ENCODE assay signal across 9 mouse cellular contexts in genomic region chr9:111495561-111495960, GRCm38 (mm10). TPM values are rescaled to one million over a fixed set of nuclear protein-coding genes. Genes with fewer than 3 reads are reported as not detected.
DNase-seq lines count a peak whose midpoint lies in the region; ATAC-seq and TF ChIP-seq lines count a peak whose summit lies in the region.
"Had no signal": no experiment of that assay in that cellular context is flagged by ENCODE, and none has a peak within 500 bp of the region (broad histone marks: within the 10 kb centered on the region; RNA-seq: fewer than 3 reads in every experiment).

No protein-coding gene starts in this region.

- H3K36me3 ChIP-seq in heart, embryonic 10.5 days, result no peaks in the 10 kb centered on the region
- no peaks in the 10 kb centered on the region for H3K36me3 ChIP-seq in lung, postnatal 0 days (ENCODE audit: insufficient read depth, low read length)

- 0 out of 2 replicates have a peak, but pooled peaks cover 4% of the 10 kb centered on the region for H3K27me3 ChIP-seq in heart, embryonic 10.5 days (ENCODE audit: insufficient read depth, poor library complexity, severe bottlenecking)
- no peaks in the 10 kb centered on the region for H3K27me3 ChIP-seq in lung, postnatal 0 days (replicated peaks; ENCODE audit: insufficient read depth, low read length)

- H3K27ac ChIP-seq in cortical plate, adult 2 months (ENCODE audit: insufficient read depth, low read length), result no peak overlapping the region
- H3K27ac ChIP-seq in heart, embryonic 10.5 days, result no peak overlapping the region
- no peak overlapping the region for H3K27ac ChIP-seq in lung, postnatal 0 days (ENCODE audit: low read length)

- peak; percentile 96 for TF ChIP-seq CTCF in cortical plate, adult 2 months (IDR thresholded peaks at IDR 0.05; ENCODE audit: extremely low read depth, insufficient read depth, low read length)
- TF ChIP-seq CTCF in lung, postnatal 0 days (IDR thresholded peaks at IDR 0.05), result peak; percentile 89

- TF ChIP-seq POLR2A in cortical plate, adult 2 months (IDR thresholded peaks at IDR 0.05; ENCODE audit: extremely low read depth, insufficient read depth, low read length), result no peak

- H3K4me2 ChIP-seq in lung, postnatal 0 days (replicated peaks; ENCODE audit: low read depth, low read length), result no peak overlapping the region

- no peak overlapping the region for H3K9ac ChIP-seq in lung, postnatal 0 days (replicated peaks; ENCODE audit: low read depth)

- no peaks in the 10 kb centered on the region for H3K4me1 ChIP-seq in cortical plate, adult 2 months (ENCODE audit: control insufficient read depth, insufficient read depth, low read length)
- 0 out of 2 replicates have a peak, but pooled peaks cover 3% of the 10 kb centered on the region for H3K4me1 ChIP-seq in heart, embryonic 10.5 days
- no peaks in the 10 kb centered on the region for H3K4me1 ChIP-seq in lung, postnatal 0 days (ENCODE audit: insufficient read depth, low read depth, low read length)

- no peak overlapping the region for H3K4me3 ChIP-seq in cortical plate, adult 2 months (ENCODE audit: insufficient read depth, low read length)
- no peak overlapping the region for H3K4me3 ChIP-seq in heart, embryonic 10.5 days
- no peak overlapping the region for H3K4me3 ChIP-seq in lung, postnatal 0 days (ENCODE audit: low read depth, low read length)
- H3K4me3 ChIP-seq: erythroblast, embryonic 14.5 days had no signal

- H3K9me3 ChIP-seq in heart, embryonic 10.5 days, result no peaks in the 10 kb centered on the region
- H3K9me3 ChIP-seq in lung, postnatal 0 days (ENCODE audit: low read length), result no peaks in the 10 kb centered on the region

- peak; percentile 63 for DNase-seq in A20 (ENCODE audit: low read depth, low spot score)
- DNase-seq in adrenal gland, adult 18-20 months (ENCODE audit: low spot score in 2 of 2), result peak; percentile 68 to 69
- peak; percentile 85 for DNase-seq in heart, embryonic 10.5 days (ENCODE audit: low spot score)
- peak; percentile 37 to 87 for DNase-seq in kidney, postnatal 36 days
- peak; percentile 64 for DNase-seq in lung, postnatal 0 days (ENCODE audit: low spot score)
- DNase-seq in ovary, postnatal 36 days (ENCODE audit: low spot score), result peak; percentile 55
- peak; percentile 82 for DNase-seq in thymus, postnatal 4 days

- no peak for TF ChIP-seq EP300 in lung, postnatal 0 days (IDR thresholded peaks at IDR 0.05)

- no peak for ATAC-seq in lung, postnatal 0 days

- WGBS in heart, embryonic 10.5 days, result 2% methylated on average over 5 of the region's 5 CpGs
- 4% methylated on average over 5 of the region's 5 CpGs for WGBS in lung, postnatal 0 days

RNA-seq across cellular contexts. Expression of gene Dclk3, which starts 56.7 kb away (rescaled TPM):
- total RNA-seq in adrenal gland, adult 18-20 months (2021), result 1 to 10 TPM in 1 of 2 experiments, under 1 TPM in 1; 0.99 to 1.1 TPM
- polyA plus RNA-seq in cortical plate, adult 2 months (2012; rRNA removed), result 24.8 and 28.7 TPM in 2 replicates
- polyA plus RNA-seq in heart, embryonic 10.5 days (2016; fragmentation: Nextera tagmentation; extraction: Ambion mirVana), result 1.6 and 2.5 TPM in 2 replicates
- 0.13 and 0.18 TPM in 2 replicates for polyA plus RNA-seq in lung, postnatal 0 days (2015; fragmentation: Nextera tagmentation; extraction: Ambion mirVana)
- polyA plus RNA-seq: erythroblast, embryonic 14.5 days had no signal
